Comparison of ENCODE assay signal across 2 mouse cellular contexts in genomic region chr1:74412711-74413110, GRCm38 (mm10).
TF ChIP-seq lines count a peak whose summit lies in the region.

No protein-coding gene starts in this region.

TF ChIP-seq in CH12.LX, 34 proteins besides CTCF, POLR2A, EP300 and RAD21:
- TF ChIP-seq MAFK (IDR thresholded peaks at IDR 0.05; ENCODE audit: insufficient replicate concordance, low read length) (peak; percentile 79), NRF1 (IDR thresholded peaks at IDR 0.05; ENCODE audit: low read depth, low read length) (no peak), HCFC1 (IDR thresholded peaks at IDR 0.05; ENCODE audit: low read depth, low read length) (no peak), ETS1 (conservative IDR thresholded peaks at IDR 0.05; ENCODE audit: low read depth, low read length) (no peak), MYC (IDR thresholded peaks at IDR 0.05; ENCODE audit: low read depth, low read length) (no peak), MXI1 (IDR thresholded peaks at IDR 0.05; ENCODE audit: low read depth, low read length) (no peak), JUND (conservative IDR thresholded peaks at IDR 0.05; ENCODE audit: low read depth, low read length) (no peak)

TF ChIP-seq in MEL, 35 proteins besides CTCF, POLR2A, EP300 and RAD21:
- TF ChIP-seq MAFK (IDR thresholded peaks at IDR 0.05; ENCODE audit: borderline replicate concordance, low read depth, low read length), result peak; percentile 44; the same call in 1 of the 2 replicates
- TF ChIP-seq SMC3 (IDR thresholded peaks at IDR 0.05; ENCODE audit: low read depth, low read length), result no peak
